Mouse (Mus musculus): Measurements from ENCODE around the gene Fam92b. TPM values are rescaled to one million over a fixed set of nuclear protein-coding genes. Genes with fewer than 3 reads are reported as not detected.
A peak's percentile ranks its signal among the peaks of the same experiment; 100 is the strongest.

The Fam92b gene
- polyA plus RNA-seq, 1 experiment from 2014 or later = not detected

DNA sequence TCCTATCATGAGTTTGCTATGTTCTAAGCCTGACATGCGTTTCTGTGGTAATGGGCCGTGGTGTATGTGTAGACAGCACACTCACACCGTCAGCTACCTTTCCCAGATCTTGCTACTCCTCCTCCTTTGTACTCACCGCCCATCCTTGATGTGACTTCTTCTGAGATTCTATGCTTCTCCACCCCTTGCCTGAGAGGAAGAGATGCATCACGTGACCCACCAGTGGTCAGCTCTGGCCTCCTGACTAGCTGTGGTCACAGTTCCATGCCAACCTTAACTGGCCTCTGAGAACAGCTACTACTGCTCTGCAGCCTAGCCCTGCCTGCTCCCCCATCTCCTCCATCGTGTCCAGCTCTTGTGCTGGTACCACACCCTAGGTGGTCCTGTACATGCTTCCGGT lies 41.6 kb downstream of the Fam92b start:
- WGBS = 89% methylated on average over 7 of the region's 7 CpGs
- ATAC-seq (ENCODE audit: insufficient number of reproducible peaks, insufficient read depth, low FRiP score, low read depth) = no peak
- Histone ChIP-seq H3K4me2 (ENCODE audit: low read length) (no peak overlapping the region), H3K9me3 (ENCODE audit: control insufficient read depth, low read length) (no peaks in the 10 kb centered on the region), H3K27ac (replicated peaks in 1 of 2; ENCODE audit: control insufficient read depth in 1 of 2, insufficient read depth in 1 of 2, low read depth in 2 of 2, low read length in 2 of 2) (no peak overlapping the region), H3K4me1 (ENCODE audit: control insufficient read depth in 2 of 2, insufficient read depth in 2 of 2, low read length in 2 of 2) (peaks cover 9 to 14% of the 10 kb centered on the region in 2 experiments), H3K36me3 (ENCODE audit: control insufficient read depth, insufficient read depth, low read length) (no peaks in the 10 kb centered on the region), H3K27me3 (ENCODE audit: control insufficient read depth, insufficient read depth, low read length) (no peaks in the 10 kb centered on the region), H3K9ac (ENCODE audit: low read length) (no peak overlapping the region), H3K4me3 (ENCODE audit: control insufficient read depth in 1 of 2, insufficient read depth in 1 of 2, low read depth in 1 of 2, low read length in 2 of 2) (no peak overlapping the region)

DNA sequence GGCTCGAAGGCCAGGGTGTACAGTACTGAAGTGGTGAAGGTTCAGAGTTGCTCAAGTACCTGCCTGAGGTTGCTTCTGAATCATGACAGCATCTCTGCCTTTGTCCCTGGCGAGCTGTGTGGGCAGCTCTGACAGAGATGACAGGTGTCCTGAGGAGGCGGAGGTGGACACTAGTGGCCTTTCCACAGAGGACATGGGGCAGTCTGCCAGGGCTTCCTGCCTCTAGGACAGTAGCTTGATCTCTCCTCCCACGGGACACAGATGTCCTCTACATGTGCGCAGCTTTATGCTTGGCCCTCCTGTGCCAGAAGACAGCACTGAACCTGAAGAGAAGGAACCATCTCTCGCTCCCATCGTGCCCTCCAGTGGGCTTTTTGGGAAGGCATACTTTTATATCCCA lies 44.1 kb downstream of the Fam92b start:
- 70% methylated on average over 7 of the region's 7 CpGs for WGBS
- Histone ChIP-seq H3K9ac (ENCODE audit: low read length) (no peak overlapping the region), H3K36me3 (ENCODE audit: control insufficient read depth, insufficient read depth, low read length) (no peaks in the 10 kb centered on the region), H3K4me3 (ENCODE audit: control insufficient read depth in 1 of 2, insufficient read depth in 1 of 2, low read depth in 1 of 2, low read length in 2 of 2) (no peak overlapping the region), H3K9me3 (ENCODE audit: control insufficient read depth, low read length) (no peaks in the 10 kb centered on the region), H3K4me1 (ENCODE audit: control insufficient read depth in 2 of 2, insufficient read depth in 2 of 2, low read length in 2 of 2) (peaks cover 9 to 10% of the 10 kb centered on the region in 2 experiments; a peak in 3 of 4 replicates), H3K27me3 (ENCODE audit: control insufficient read depth, insufficient read depth, low read length) (no peaks in the 10 kb centered on the region), H3K27ac (replicated peaks in 1 of 2; ENCODE audit: control insufficient read depth in 1 of 2, insufficient read depth in 1 of 2, low read depth in 2 of 2, low read length in 2 of 2) (no peak overlapping the region), H3K4me2 (ENCODE audit: low read length) (no peak overlapping the region)
- no peak for ATAC-seq (ENCODE audit: insufficient number of reproducible peaks, insufficient read depth, low FRiP score, low read depth)

DNA sequence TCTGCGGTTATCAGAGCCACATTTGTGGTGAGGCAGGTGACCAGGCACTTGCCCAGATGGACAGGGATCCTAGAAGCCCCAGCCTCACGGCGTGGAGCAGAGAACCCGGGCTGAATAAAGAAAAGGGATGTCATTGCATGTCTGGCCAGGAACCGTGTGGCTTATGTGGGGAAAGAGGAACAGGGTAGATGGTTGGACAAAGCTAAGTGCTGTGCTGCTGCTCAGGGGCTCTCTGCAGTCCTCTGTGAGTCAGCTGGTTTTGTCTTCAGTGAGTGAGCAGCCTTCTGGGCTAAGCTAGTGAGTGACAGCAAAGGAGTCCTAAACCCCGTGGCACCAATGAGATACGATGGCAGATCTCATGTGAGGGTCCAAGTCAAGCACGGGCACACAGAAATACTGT lies 46.1 kb downstream of the Fam92b start:
- Histone ChIP-seq H3K9ac (ENCODE audit: low read length) (no peak overlapping the region), H3K36me3 (ENCODE audit: control insufficient read depth, insufficient read depth, low read length) (no peaks in the 10 kb centered on the region), H3K27ac (replicated peaks in 1 of 2; ENCODE audit: control insufficient read depth in 1 of 2, insufficient read depth in 1 of 2, low read depth in 2 of 2, low read length in 2 of 2) (no peak overlapping the region), H3K9me3 (ENCODE audit: control insufficient read depth, low read length) (no peaks in the 10 kb centered on the region), H3K4me3 (ENCODE audit: control insufficient read depth in 1 of 2, insufficient read depth in 1 of 2, low read depth in 1 of 2, low read length in 2 of 2) (no peak overlapping the region), H3K27me3 (ENCODE audit: control insufficient read depth, insufficient read depth, low read length) (no peaks in the 10 kb centered on the region), H3K4me1 (ENCODE audit: control insufficient read depth in 2 of 2, insufficient read depth in 2 of 2, low read length in 2 of 2) (peaks cover 23 to 27% of the 10 kb centered on the region in 2 experiments), H3K4me2 (ENCODE audit: low read length) (no peak overlapping the region)
- 86% methylated on average over 8 of the region's 8 CpGs for WGBS
- ATAC-seq (ENCODE audit: insufficient number of reproducible peaks, insufficient read depth, low FRiP score, low read depth) = no peak

DNA sequence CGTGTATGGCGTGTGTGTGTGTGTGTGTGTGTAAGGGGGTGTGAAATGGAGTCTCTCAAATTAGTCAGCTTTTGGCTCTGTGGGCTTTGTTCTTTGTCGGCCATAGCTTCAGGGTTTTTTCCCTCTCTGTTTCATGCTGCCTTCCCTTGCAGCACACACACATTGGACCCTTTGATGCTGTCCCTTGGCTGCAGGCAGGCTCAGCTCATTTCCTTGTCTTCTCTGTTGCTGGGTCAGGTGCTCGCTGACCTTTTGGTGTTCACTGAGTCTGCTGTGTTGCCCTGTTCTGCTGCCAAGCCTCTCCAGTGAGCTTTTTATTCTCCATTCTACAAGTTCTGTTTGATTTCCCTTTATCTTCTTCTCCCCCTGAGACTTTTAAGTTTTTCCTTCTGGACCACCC lies 47.7 kb downstream of the Fam92b start:
- H3K4me2 ChIP-seq (ENCODE audit: low read length) = no peak overlapping the region
- no peak overlapping the region for H3K4me3 ChIP-seq (ENCODE audit: control insufficient read depth in 1 of 2, insufficient read depth in 1 of 2, low read depth in 1 of 2, low read length in 2 of 2)
- no peaks in the 10 kb centered on the region for H3K36me3 ChIP-seq (ENCODE audit: control insufficient read depth, insufficient read depth, low read length)
- no peaks in the 10 kb centered on the region for H3K27me3 ChIP-seq (ENCODE audit: control insufficient read depth, insufficient read depth, low read length)
- no peaks in the 10 kb centered on the region for H3K9me3 ChIP-seq (ENCODE audit: control insufficient read depth, low read length)
- peaks cover 34 to 39% of the 10 kb centered on the region in 2 experiments for H3K4me1 ChIP-seq (ENCODE audit: control insufficient read depth in 2 of 2, insufficient read depth in 2 of 2, low read length in 2 of 2)
- ATAC-seq (ENCODE audit: insufficient number of reproducible peaks, insufficient read depth, low FRiP score, low read depth) = no peak
- H3K27ac ChIP-seq (replicated peaks in 1 of 2; ENCODE audit: control insufficient read depth in 1 of 2, insufficient read depth in 1 of 2, low read depth in 2 of 2, low read length in 2 of 2) = 0 out of 4 replicates have a peak overlapping the region, but pooled peaks of 1 of the 2 experiments have one; percentile 41
- 80% methylated on average over 4 of the region's 4 CpGs for WGBS
- H3K9ac ChIP-seq (ENCODE audit: low read length) = no peak overlapping the region

DNA sequence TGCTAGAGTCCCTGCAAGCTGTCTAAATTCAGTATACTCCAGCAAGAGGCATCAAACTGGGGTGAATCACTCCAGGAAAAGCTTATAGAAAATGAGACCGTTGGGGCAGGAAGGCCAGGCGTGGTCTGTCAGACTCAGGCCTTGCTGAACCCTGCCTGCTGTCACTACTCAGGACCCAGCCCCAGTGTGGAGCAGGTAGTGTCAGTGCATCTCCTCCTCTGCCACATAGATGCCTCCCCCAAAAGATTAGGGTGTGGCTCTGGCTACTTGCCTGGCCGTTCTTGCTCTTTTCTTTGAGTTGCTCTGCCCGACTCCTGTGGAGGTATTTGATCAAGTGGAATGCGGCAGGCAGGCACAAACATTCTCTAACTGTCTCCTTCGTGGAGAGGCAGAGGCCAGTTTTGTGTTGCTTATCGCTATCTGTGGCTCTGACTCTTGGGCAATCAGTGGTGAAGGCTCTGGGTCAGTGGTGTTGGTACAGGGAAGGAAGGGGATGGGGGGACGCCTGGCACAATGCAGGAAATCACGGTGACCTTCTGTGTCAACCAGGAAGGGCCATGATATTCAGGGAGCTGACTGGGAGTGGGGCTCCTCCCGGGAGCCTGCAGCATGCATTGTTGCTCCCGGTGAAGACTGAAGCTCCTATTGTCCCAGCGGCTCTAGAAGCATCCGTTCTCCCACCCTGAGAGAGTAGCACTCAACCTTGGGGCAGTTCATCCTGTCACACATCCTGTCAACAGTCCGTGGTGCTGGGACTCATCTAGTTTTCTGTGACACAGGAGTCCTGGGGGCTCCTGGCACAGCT lies 50.7 kb downstream of the Fam92b start:
- ATAC-seq (ENCODE audit: insufficient number of reproducible peaks, insufficient read depth, low FRiP score, low read depth) = peak; percentile 70

DNA sequence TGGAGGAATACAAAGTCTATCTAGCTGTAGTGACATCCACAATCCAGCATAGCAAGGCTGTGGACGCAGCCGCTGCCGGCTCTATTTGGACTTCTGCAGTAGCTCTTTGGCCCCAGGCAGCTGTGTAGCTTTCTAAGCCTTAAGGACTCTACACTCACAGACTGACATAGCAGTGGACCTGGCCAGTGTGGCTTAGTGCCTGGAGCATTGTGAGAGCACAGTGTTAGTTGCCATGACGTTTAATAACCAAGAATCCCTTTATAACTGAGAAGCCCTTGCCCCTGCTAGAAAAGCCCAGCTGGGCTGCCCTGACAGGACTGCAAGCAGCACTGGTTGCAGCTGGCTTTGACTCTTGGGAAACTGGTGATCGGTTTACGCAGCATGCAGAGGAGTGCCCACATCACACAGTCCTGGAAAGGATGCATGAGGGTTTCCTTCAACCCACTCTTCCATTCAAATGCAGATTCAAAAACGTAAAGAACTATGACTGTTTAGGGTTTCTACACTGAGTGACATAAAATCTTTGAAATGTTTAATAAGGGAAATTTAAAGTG lies 52.4 kb downstream of the Fam92b start:
- Histone ChIP-seq H3K36me3 (ENCODE audit: control insufficient read depth, insufficient read depth, low read length) (no peaks in the 10 kb centered on the region), H3K9me3 (ENCODE audit: control insufficient read depth, low read length) (no peaks in the 10 kb centered on the region), H3K4me3 (ENCODE audit: control insufficient read depth in 1 of 2, insufficient read depth in 1 of 2, low read depth in 1 of 2, low read length in 2 of 2) (no peak overlapping the region), H3K9ac (ENCODE audit: low read length) (peak overlapping the region; percentile 16; the same call in 1 of the 2 replicates), H3K27me3 (ENCODE audit: control insufficient read depth, insufficient read depth, low read length) (no peaks in the 10 kb centered on the region), H3K4me1 (ENCODE audit: control insufficient read depth in 2 of 2, insufficient read depth in 2 of 2, low read length in 2 of 2) (peaks cover 57 to 79% of the 10 kb centered on the region in 2 experiments), H3K4me2 (ENCODE audit: low read length) (no peak overlapping the region), H3K27ac (replicated peaks in 1 of 2; ENCODE audit: control insufficient read depth in 1 of 2, insufficient read depth in 1 of 2, low read depth in 2 of 2, low read length in 2 of 2) (peak overlapping the region; percentile 48 to 67)
- no peak for ATAC-seq (ENCODE audit: insufficient number of reproducible peaks, insufficient read depth, low FRiP score, low read depth)
- WGBS = 71% methylated on average over 7 of the region's 7 CpGs

More for the DNA sequence above, 50.7 kb downstream of the Fam92b start:
- H3K4me3 ChIP-seq (ENCODE audit: control insufficient read depth in 1 of 2, insufficient read depth in 1 of 2, low read depth in 1 of 2, low read length in 2 of 2) = no peak overlapping the region
- WGBS = 10% methylated on average over 14 of the region's 14 CpGs
- peaks cover 43 to 67% of the 10 kb centered on the region in 2 experiments for H3K4me1 ChIP-seq (ENCODE audit: control insufficient read depth in 2 of 2, insufficient read depth in 2 of 2, low read length in 2 of 2)
- no peaks in the 10 kb centered on the region for H3K9me3 ChIP-seq (ENCODE audit: control insufficient read depth, low read length)
- H3K4me2 ChIP-seq (ENCODE audit: low read length) = peak overlapping the region; percentile 47
- peak overlapping the region; percentile 52 for H3K9ac ChIP-seq (ENCODE audit: low read length)
- H3K27me3 ChIP-seq (ENCODE audit: control insufficient read depth, insufficient read depth, low read length) = no peaks in the 10 kb centered on the region
- no peaks in the 10 kb centered on the region for H3K36me3 ChIP-seq (ENCODE audit: control insufficient read depth, insufficient read depth, low read length)
- peak overlapping the region; percentile 59 to 87 for H3K27ac ChIP-seq (replicated peaks in 1 of 2; ENCODE audit: control insufficient read depth in 1 of 2, insufficient read depth in 1 of 2, low read depth in 2 of 2, low read length in 2 of 2)

DNA sequence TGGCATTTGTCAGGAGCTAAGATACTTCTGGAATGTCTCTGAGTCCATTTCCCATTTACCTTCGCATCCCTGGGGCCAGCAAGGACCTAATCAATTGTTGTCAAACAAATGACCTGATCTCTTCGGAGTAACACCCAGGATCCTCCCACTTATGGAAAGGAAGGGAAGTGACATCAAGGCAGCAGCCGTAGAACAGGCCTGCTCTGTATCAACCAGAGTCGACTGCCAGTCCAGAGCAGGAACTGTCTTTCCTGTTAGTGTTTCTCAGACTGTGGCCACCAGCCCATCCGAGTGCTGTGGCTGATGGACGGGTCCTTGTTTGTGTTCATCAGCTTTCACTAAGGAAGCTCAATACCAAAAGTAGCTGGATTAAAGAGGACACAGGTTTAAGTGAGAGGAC lies 53.0 kb downstream of the Fam92b start:
- Histone ChIP-seq H3K27me3 (ENCODE audit: control insufficient read depth, insufficient read depth, low read length) (no peaks in the 10 kb centered on the region), H3K4me2 (ENCODE audit: low read length) (no peak overlapping the region), H3K36me3 (ENCODE audit: control insufficient read depth, insufficient read depth, low read length) (no peaks in the 10 kb centered on the region), H3K4me1 (ENCODE audit: control insufficient read depth in 2 of 2, insufficient read depth in 2 of 2, low read length in 2 of 2) (peaks cover 59 to 81% of the 10 kb centered on the region in 2 experiments), H3K4me3 (ENCODE audit: control insufficient read depth in 1 of 2, insufficient read depth in 1 of 2, low read depth in 1 of 2, low read length in 2 of 2) (no peak overlapping the region), H3K9me3 (ENCODE audit: control insufficient read depth, low read length) (no peaks in the 10 kb centered on the region), H3K27ac (replicated peaks in 1 of 2; ENCODE audit: control insufficient read depth in 1 of 2, insufficient read depth in 1 of 2, low read depth in 2 of 2, low read length in 2 of 2) (peak overlapping the region; percentile 48 to 67), H3K9ac (ENCODE audit: low read length) (no peak overlapping the region; the same call in 1 of the 2 replicates)
- no peak for ATAC-seq (ENCODE audit: insufficient number of reproducible peaks, insufficient read depth, low FRiP score, low read depth)
- WGBS = 13% methylated on average over 6 of the region's 6 CpGs
